Mouse (Mus musculus) gastrocnemius, adult 2 months (tissue): ENCODE measurements at regions not wholly inside any gene's neighbourhood (a gene's known extent, or its start where the extent isn't known, plus 50 kb on each side); places are given as distances from the start of the nearest gene placed in this dataset.

Source experiments
- DNase-seq: peaks from one replicate; pipeline ENCODE4 v3.0.0; 2022
- H3K27ac ChIP-seq: fragments of 200-600 bp; 2 replicates; pipeline ENCODE4 v1.8.1; 2022; ENCODE audit warnings: mild to moderate bottlenecking
- H3K4me3 ChIP-seq: fragments of 200-600 bp; 2 replicates; pipeline ENCODE4 v1.8.1; 2022; ENCODE audit warnings: mild to moderate bottlenecking, moderate library complexity
- CTCF ChIP-seq: fragments of 200-600 bp; IDR thresholded peaks from 2 replicates; pipeline ENCODE4 v1.8.1; 2022; ENCODE audit warnings: antibody characterized with exemption, mild to moderate bottlenecking, moderate library complexity
- intact Hi-C: fragments of 180-260 bp; cut with DNase I; formaldehyde crosslinking; loops from one replicate; pipeline ENCODE4 v1.15.1; 2025

- intact Hi-C loops: no loop called here
Observed at GRCm38 (mm10) chr16:52799715-52800392, 346.0 kb upstream of the Alcam start.

DNA sequence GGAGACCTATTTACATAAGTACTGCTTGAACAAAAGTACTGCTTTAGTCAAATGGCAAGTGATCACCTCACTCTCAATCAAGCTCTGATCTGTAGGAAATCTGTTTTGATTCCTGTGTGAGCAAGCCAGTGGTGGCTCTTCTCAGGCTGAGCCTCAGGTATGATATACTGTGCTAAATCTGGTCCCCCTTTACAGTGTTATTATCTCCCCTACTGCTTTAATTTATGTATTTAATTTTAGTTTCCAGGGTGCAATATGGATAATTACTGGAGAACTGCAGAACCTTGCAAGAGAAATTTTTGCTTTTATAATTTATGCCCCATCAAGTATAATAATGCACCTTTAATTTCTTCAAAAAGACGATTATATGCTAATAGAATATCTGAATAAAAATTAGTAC lies 341.3 kb upstream of the Alcam start:
- Histone ChIP-seq H3K27ac (no peak overlapping the region), H3K4me3 (no peak overlapping the region)
- no peak for DNase-seq
- intact Hi-C loops: no loop called here
- no peak for TF ChIP-seq CTCF

More at GRCm38 (mm10) chr16:52799715-52800392, 346.0 kb upstream of the Alcam start:
- no peak overlapping the region for H3K4me3 ChIP-seq
- DNase-seq: no peak
- no peak for TF ChIP-seq CTCF
- H3K27ac ChIP-seq: no peak overlapping the region

- H3K27ac ChIP-seq: no peak overlapping the region
Observed at GRCm38 (mm10) chr16:52789946-52790345, 336.1 kb upstream of the Alcam start.

DNA sequence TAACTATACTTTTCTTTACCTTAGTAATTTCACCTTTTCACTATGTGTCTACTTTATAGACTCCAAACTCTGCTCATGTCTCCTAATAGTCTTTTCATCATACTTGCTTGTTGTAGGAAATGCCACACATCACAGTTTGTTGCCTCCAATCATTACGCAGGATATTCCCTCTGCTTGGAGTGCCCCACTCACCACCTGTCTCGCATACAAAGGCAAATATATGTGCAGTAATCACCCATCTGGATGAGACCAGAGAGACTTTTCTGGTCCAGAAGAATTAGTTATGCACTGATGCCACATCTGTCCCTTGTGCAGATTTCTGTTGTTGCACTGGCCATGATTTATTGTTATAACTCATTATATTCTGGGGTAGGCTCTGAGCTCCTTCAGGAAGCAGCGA lies 293.9 kb upstream of the Alcam start:
- Histone ChIP-seq H3K4me3 (no peak overlapping the region), H3K27ac (no peak overlapping the region)
- DNase-seq: no peak
- intact Hi-C loops: no loop called here
- no peak for TF ChIP-seq CTCF

More at GRCm38 (mm10) chr16:52789946-52790345, 336.1 kb upstream of the Alcam start:
- intact Hi-C loops: no loop called here
- no peak for TF ChIP-seq CTCF
- H3K4me3 ChIP-seq: no peak overlapping the region
- DNase-seq: no peak

DNA sequence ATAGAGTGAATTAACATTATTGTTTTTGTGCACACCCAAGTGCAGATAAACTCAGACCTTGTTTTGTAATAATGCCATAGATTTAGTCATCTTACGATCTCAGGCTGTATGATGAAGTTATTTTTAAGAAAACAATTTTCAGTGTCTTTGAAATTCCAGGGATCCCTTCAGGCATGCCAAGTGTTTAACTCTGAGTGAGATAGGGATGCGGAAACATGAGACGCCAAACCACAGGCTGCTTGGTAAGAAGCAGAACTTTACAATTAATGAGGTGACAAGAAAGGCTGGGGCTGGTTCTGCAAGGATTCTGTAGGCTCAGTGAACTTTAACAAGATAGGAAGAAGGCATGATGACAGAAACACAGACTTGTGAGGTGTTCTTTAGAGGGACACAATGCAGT lies 292.3 kb upstream of the Alcam start:
- TF ChIP-seq CTCF: no peak
- H3K27ac ChIP-seq: no peak overlapping the region

GRCm38 (mm10) chr16:52744720-52745119 lies 290.8 kb upstream of the Alcam start:
- no peak overlapping the region for H3K27ac ChIP-seq
- intact Hi-C loops: no loop called here
- DNase-seq: no peak
- no peak overlapping the region for H3K4me3 ChIP-seq
- TF ChIP-seq CTCF: no peak

More for the DNA sequence above, 292.3 kb upstream of the Alcam start:
- intact Hi-C loops: no loop called here
- H3K4me3 ChIP-seq: no peak overlapping the region
- DNase-seq: no peak

DNA sequence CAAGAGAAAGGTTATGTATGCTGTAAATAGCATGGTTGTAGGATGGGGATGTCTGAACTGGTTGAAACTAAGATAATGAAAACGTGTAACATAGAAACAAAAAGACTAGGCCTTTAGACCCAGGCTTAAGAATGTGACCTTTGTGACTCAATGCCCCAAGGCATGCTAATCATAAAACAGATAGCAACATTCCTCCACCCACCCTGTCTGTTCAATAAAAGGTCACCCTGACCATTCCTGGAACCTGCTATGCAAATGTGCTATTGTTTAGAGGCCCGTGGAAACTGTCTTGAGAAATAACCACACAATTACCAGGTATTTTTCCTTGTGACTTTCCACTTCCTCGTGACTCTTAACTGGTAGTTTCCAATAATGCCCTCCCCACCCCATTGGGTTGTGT lies 288.3 kb upstream of the Alcam start:
- intact Hi-C loops: no loop called here
- no peak for DNase-seq
- Histone ChIP-seq H3K4me3 (no peak overlapping the region), H3K27ac (no peak overlapping the region)
- TF ChIP-seq CTCF: no peak

DNA sequence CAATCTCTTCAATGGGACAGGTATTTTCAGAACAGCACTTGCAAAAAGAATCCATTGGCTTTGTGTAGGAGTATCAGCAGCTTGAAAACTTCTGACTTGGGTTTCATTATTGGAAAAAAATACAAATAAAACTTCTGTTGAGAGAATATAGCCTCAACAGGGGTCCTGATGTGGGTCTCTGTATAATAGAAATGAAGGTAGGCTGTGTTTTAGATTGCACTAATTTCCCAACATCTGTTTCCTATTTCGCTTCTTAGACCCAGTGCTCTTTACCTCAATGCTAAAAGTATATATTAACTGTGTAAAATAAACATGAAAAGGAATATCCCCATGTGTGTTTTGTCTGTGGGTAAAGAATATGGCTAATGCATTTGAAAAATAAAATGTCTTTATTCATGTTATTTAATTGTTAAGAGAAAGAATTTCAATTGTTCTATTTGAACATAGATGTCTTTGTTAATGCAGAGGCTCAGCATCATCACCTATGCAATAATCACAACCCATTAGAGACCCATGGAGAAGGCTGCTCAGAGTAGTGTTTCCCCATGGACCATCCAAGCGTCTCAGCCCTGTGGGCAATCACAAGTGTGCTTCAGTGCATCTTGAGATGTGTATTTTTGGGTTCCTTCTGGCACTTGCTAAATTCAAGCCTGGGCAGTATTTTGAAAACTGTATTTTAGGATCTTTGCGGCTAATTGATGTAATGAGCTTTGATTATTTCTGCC lies 272.4 kb upstream of the Alcam start:
- DNase-seq: no peak
- intact Hi-C loops: no loop called here
- no peak for TF ChIP-seq CTCF

GRCm38 (mm10) chr16:52718231-52718932 lies 264.5 kb upstream of the Alcam start:
- no peak for TF ChIP-seq CTCF
- Histone ChIP-seq H3K27ac (no peak overlapping the region), H3K4me3 (no peak overlapping the region)
- DNase-seq: no peak
- intact Hi-C loops: no loop called here

More for the DNA sequence above, 272.4 kb upstream of the Alcam start:
- no peak overlapping the region for H3K4me3 ChIP-seq
- no peak overlapping the region for H3K27ac ChIP-seq

DNA sequence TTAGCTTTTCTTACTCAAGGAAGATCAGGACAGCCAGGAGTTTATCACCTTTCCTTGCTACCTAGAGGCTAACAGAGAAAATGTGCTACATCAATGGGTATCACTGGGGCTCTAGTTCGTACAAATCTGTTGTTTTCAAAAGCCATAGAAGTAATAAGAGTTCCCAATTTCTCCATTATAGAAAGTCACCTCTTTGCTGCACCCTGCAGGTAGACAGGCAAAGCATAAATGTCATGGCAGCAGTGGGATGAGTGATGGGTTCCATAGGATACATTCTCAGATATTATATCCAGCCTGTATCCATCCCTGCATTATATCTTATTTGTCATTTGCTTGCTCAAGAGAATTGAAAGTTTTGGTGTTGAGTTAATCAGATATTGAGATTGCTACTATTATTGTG lies 236.4 kb upstream of the Alcam start:
- TF ChIP-seq CTCF: no peak
- Histone ChIP-seq H3K27ac (no peak overlapping the region), H3K4me3 (no peak overlapping the region)
- intact Hi-C loops: no loop called here
- no peak for DNase-seq

DNA sequence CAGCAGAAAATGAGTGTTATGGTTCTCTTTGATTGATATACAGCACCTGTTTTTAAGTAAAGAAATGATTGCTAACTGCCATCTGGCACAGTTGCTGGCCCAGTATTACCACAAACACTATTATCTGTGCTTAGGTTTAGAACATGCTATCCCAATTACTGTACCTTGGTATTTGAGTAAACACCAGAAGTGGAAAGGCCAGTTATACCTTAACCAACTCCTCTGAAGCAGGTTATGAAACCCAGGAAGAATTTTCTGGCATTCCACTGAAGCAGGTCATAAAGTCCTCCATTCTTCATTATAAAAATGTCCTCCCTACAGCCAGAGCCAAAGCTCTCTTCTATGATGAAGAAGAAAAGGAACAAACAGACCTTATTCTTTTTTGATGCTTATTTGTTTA lies 201.0 kb upstream of the Alcam start:
- TF ChIP-seq CTCF: no peak
- no peak overlapping the region for H3K4me3 ChIP-seq
- H3K27ac ChIP-seq: no peak overlapping the region
- no peak for DNase-seq
- intact Hi-C loops: no loop called here
